Mouse (Mus musculus) embryonic facial prominence, embryonic 12.5 days (tissue): ENCODE results near the gene Ints6l. TPM values are rescaled to one million over a fixed set of nuclear protein-coding genes. Genes with fewer than 3 reads are reported as not detected.

ENCODE experiments used
- ATAC-seq: fragments of 200-750 bp; cut with Nextera tagmentation; 2 replicates; pipeline ENCODE4 v1.8.0; 2017; ENCODE audit not compliant: insufficient number of reproducible peaks, insufficient read depth, low FRiP score, low TSS enrichment
- H3K27ac ChIP-seq: fragments of 300-500 bp; sonication (generic); 2 replicates; pipeline ENCODE4 v1.5.1; 2016; ENCODE audit warnings: mild to moderate bottlenecking
- H3K27me3 ChIP-seq: fragments of 300-500 bp; sonication (generic); 2 replicates; pipeline ENCODE4 v1.6.1; 2016; ENCODE audit warnings: mild to moderate bottlenecking, moderate library complexity
- H3K36me3 ChIP-seq: fragments of 300-500 bp; sonication (generic); 2 replicates; pipeline ENCODE4 v1.6.1; 2016; ENCODE audit warnings: mild to moderate bottlenecking
- H3K4me1 ChIP-seq: fragments of 300-500 bp; sonication (generic); 2 replicates; pipeline ENCODE4 v1.6.1; 2016
- H3K4me2 ChIP-seq: fragments of 300-500 bp; sonication (generic); replicated peaks from 2 replicates; pipeline ENCODE4 v1.6.1; 2016; ENCODE audit warnings: mild to moderate bottlenecking, moderate library complexity
- H3K4me3 ChIP-seq: fragments of 300-500 bp; sonication (generic); 2 replicates; pipeline ENCODE4 v1.5.1; 2016; ENCODE audit warnings: mild to moderate bottlenecking
- H3K9ac ChIP-seq: fragments of 300-500 bp; sonication (generic); 2 replicates; pipeline ENCODE4 v1.6.1; 2016; ENCODE audit warnings: mild to moderate bottlenecking, moderate library complexity
- H3K9me3 ChIP-seq: fragments of 300-500 bp; sonication (generic); 2 replicates; pipeline ENCODE4 v1.6.1; 2016; ENCODE audit warnings: mild to moderate bottlenecking, moderate library complexity
- WGBS: fragments of 180-500 bp; shearing (Covaris S2); methylation state at CpG from one replicate; pipeline ENCODE4 v1.1.7; 2016; 5-methylcytosine and 5-hydroxymethylcytosine counted together
- polyA plus RNA-seq: library from polyadenylated mRNA; unstranded; fragments of >200 nt; fragmentation: Nextera tagmentation; extraction: Ambion mirVana; gene quantifications from 2 replicates; pipeline ENCODE4 v1.2.1, GENCODE M21; 2016

Gene Ints6l
- polyA plus RNA-seq, 1 experiment from 2014 or later: 26.5 TPM

- Histone ChIP-seq H3K9ac (no peak within 1 kb of the TSS), H3K27me3 (no peaks in the 10 kb centered on the region), H3K4me1 (no peaks in the 10 kb centered on the region), H3K27ac (no peak within 1 kb of the TSS), H3K4me2 (no peak within 1 kb of the TSS), H3K36me3 (no peaks in the 10 kb centered on the region), H3K4me3 (no peak within 1 kb of the TSS), H3K9me3 (no peaks in the 10 kb centered on the region)
- WGBS: 84% methylated on average over 7 of the region's 7 CpGs
- ATAC-seq: no peak
Measured at GRCm38 (mm10) chrX:56549506-56549905, 94.8 kb downstream of the Ints6l start, which contains the start of gene Gm648. Gene Gm648, minus strand, starts transcription at chrX:56549606.

- Histone ChIP-seq H3K4me1 (no peaks in the 10 kb centered on the region), H3K4me2 (no peak overlapping the region), H3K36me3 (no peaks in the 10 kb centered on the region), H3K9me3 (no peaks in the 10 kb centered on the region), H3K27me3 (no peaks in the 10 kb centered on the region), H3K9ac (no peak overlapping the region), H3K27ac (no peak overlapping the region), H3K4me3 (no peak overlapping the region)
- 79% methylated on average over 3 of the region's 3 CpGs for WGBS
- no peak for ATAC-seq
Measured at GRCm38 (mm10) chrX:56553584-56553983, 98.9 kb downstream of the Ints6l start.

Other genes starting within 250 kb of the Ints6l start
- not detected in 2 replicates for gene Gm773, start 242.0 kb upstream of the Ints6l start, polyA plus RNA-seq
- gene Zfp449, start 108.5 kb upstream of the Ints6l start, polyA plus RNA-seq: 7.9 and 8.8 TPM in 2 replicates
- gene Smim10l2a, start 80.3 kb upstream of the Ints6l start, polyA plus RNA-seq: 8.8 and 9.0 TPM in 2 replicates
- 0.61 TPM in 1 of 2 replicates, not detected in the other for gene Gm2174, start 6.9 kb upstream of the Ints6l start, polyA plus RNA-seq
- gene Gm10477, start 69.9 kb downstream of the Ints6l start, polyA plus RNA-seq: not detected in 2 replicates
- not detected in 2 replicates for gene Gm648, start 94.7 kb downstream of the Ints6l start, polyA plus RNA-seq
- gene Mmgt1, start 143.2 kb downstream of the Ints6l start, polyA plus RNA-seq: 28.1 and 29.0 TPM in 2 replicates
- gene Slc9a6, start 154.9 kb downstream of the Ints6l start, polyA plus RNA-seq: 17.7 and 18.0 TPM in 2 replicates